Mouse (Mus musculus) hematopoietic multipotent progenitor cell, adult 10-12 weeks (in vitro differentiated cells): ENCODE results near the gene Tcp11x2. TPM values are rescaled to one million over a fixed set of nuclear protein-coding genes. Genes with fewer than 3 reads are reported as not detected.

Experiments used
- polyA plus RNA-seq: library from polyadenylated mRNA; stranded (reverse); fragments of >175 nt; gene quantifications from 2 replicates; pipeline ENCODE4 v1.2.3, GENCODE M21; 2012; ENCODE audit warnings: low replicate concordance

The Tcp11x2 gene
- not detected in 2 replicates for polyA plus RNA-seq

DNA sequence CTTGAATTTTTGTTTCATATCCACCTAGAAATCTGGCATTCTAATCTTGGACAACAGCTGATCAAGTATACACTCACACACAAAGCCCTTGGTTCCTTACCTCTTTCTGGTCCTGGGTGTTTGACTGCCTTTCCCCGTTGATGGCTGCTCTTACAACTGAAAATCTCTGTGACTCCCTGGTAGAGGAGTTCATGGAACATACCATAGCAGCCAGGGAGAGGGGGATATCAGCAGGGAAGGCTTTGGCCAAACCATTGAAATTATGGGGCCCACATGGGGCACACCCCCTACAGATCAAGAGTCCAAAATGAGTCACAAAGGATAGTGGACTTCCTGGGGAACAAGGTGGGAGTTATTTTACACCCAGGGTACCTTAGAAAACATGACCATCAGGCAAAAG is at the start of gene Tcp11x2:
Tcp11x2 (minus strand) TSS at position 158 of the 400 bp plus-strand sequence.

DNA sequence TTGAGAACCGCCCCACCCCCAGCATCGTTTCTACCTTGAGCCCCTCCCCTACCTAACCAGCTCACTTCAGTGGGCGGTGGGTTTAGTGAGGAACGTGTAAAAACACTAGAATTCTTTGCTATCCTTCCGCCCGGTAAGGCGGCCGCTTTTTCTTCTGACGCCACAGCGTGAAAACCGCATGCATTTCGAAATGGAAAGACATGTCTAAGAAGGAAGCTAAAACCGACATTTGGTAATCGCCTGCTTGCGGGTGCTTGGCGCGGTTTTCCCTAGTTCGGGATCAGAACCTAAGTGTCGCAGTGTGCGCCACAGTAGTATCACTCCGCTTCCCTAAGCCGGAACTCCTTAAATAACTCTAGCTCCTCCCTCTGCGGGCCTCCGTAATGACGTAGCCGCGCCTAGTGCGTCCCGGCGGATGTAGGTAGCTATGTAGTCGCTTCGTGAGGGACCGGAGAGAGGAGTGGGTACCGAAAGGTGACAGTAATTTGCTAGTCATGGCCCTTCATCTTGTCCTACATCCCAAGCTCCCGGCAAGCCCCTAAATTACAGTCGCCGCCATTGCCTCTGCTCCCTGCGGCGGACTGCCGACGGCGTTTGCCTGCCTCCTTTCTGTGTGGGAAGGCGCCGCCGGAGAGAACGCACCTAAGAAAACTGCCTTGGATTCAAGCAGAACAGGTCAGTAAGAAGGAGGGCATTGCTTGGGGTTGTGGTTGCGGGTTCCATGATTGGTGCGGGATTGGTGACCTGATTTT is 48.9 kb upstream of the Tcp11x2 start, which contains the start of the genes Armcx5 and Gprasp1:
Armcx5 (plus strand) TSS at position 430 of the 752 bp plus-strand sequence.
Gprasp1 (plus strand) TSS at position 430 of the 752 bp plus-strand sequence.

DNA sequence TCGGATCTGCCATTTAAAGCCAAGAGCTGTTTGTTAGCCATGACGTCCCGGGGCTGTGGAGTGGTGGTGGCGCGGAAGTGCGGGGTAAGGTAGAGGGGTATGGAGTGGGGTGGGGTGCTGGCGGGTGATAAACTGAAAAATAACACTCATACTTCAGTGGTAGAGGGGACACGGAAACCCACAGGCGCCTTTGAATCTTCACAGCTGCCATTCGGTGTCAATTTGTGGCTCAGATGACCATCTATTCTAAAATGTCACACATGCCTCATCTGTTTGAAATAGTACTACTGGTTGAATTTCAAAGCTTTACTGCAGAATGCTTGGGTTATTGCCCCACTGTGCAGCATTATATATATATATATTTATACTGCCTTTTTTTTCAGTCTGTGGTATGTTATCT is 31.6 kb upstream of the Tcp11x2 start, which contains the start of gene Tmsb15a:
Tmsb15a (minus strand) TSS at position 101 of the 400 bp plus-strand sequence.

DNA sequence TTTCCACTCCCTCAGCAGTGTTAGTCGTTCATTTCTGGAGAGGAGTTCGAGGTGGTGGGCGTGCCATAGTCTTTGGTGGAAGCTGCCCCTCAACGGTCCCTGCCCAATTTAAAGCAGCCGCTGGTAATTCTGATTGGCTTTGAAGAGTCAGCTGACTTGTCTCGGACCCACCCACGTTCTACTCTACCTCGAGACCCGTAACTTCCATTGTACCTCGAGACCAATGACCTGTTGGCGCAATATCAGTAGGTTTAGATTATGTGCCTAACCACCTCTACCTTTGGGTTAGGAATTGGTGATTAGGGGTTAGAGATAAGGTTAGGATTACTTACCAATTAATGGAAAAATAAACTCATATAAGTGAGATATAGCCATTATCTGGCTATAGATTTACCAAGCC is 66.0 kb downstream of the Tcp11x2 start, which contains the start of gene Prame:
Prame (minus strand) TSS at position 101 of the 400 bp plus-strand sequence.

Other genes starting within 250 kb of the Tcp11x2 start
- gene AV320801, start 199.2 kb downstream of the Tcp11x2 start, polyA plus RNA-seq = not detected in 2 replicates
- not detected in 2 replicates for gene Nxf7, start 95.0 kb downstream of the Tcp11x2 start, polyA plus RNA-seq
- not detected in 2 replicates for gene Prame, start 66.1 kb downstream of the Tcp11x2 start, polyA plus RNA-seq
- gene Tmsb15a, start 31.5 kb upstream of the Tcp11x2 start, polyA plus RNA-seq = not detected in 2 replicates
- 0.63 and 2.4 TPM in 2 replicates for gene Armcx5, start 48.9 kb upstream of the Tcp11x2 start, polyA plus RNA-seq
- gene Gprasp1, start 48.9 kb upstream of the Tcp11x2 start, polyA plus RNA-seq = 1.2 and 26.4 TPM in 2 replicates
- 5.7 and 6.7 TPM in 2 replicates for gene Bhlhb9, start 103.8 kb upstream of the Tcp11x2 start, polyA plus RNA-seq
- gene Gprasp2, start 145.2 kb upstream of the Tcp11x2 start, polyA plus RNA-seq = 0.99 and 2.6 TPM in 2 replicates